ENCODE assay signal across 8 mouse cellular contexts in the genomic region with DNA sequence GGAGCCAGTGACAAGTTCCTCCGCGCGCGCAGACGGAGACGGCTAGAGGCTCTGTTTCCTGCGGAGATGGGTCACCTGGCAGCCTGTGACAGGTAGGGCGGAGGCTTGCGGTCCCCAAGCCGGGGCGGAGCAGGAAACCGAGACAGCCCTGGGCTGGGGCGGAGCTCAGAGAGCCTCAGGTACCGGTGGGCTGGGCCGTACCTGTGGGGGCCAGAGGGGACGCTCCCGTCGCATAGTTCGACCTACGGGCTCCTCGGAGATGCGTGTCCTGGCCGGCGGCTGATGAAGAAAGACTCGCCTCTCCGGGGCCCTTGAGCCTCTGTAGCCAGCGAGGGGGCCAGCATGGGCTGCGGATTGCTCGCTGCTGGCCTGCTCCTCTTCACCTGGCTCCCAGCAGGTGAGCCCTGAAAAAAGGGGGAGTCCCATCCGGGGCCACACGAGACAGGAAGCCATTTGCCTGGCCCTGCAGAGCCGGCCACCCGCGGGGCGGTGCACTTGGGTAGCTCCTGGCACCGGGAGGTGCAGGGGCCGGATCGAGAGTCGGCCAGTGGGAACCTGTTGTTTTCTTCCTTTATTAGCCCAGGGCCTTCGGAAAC. TPM values are rescaled to one million over a fixed set of nuclear protein-coding genes. Genes with fewer than 3 reads are reported as not detected.
A peak's percentile ranks its signal among the peaks of the same experiment; 100 is the strongest.
DNase-seq lines count a peak whose midpoint lies in the region; ATAC-seq and TF ChIP-seq lines count a peak whose summit lies in the region.
"Had no signal": no experiment of that assay in that cellular context is flagged by ENCODE, and none has a peak within 500 bp of the region (broad histone marks: within the 10 kb centered on the region; RNA-seq: fewer than 3 reads in every experiment).

Ildr1 (plus strand) TSS at position 161 of the 596 bp plus-strand sequence.

- peak within 1 kb of the TSS; percentile 70 for H3K4me2 ChIP-seq in forebrain, postnatal 0 days (ENCODE audit: low read depth)
- peak within 1 kb of the TSS; percentile 75 for H3K4me2 ChIP-seq in midbrain, embryonic 11.5 days

- 0 out of 2 replicates have a peak, but pooled peaks have one; percentile 34 for ATAC-seq in forebrain, postnatal 0 days
- ATAC-seq in midbrain, embryonic 11.5 days (ENCODE audit: low FRiP score), result no peak

- WGBS in forebrain, postnatal 0 days, result 3% methylated on average over 40 of the region's 40 CpGs
- 2% methylated on average over 40 of the region's 40 CpGs for WGBS in midbrain, embryonic 11.5 days

- peaks cover 7% of the 10 kb centered on the region; the same call in 1 of the 2 replicates for H3K4me1 ChIP-seq in forebrain, postnatal 0 days (ENCODE audit: insufficient read depth)
- peaks cover 7% of the 10 kb centered on the region for H3K4me1 ChIP-seq in midbrain, embryonic 11.5 days (ENCODE audit: control insufficient read depth, insufficient read depth, low read length)

- H3K27me3 ChIP-seq in forebrain, postnatal 0 days (ENCODE audit: insufficient read depth, low read length), result 0 out of 2 replicates have a peak, but pooled peaks cover 5% of the 10 kb centered on the region
- peaks cover 6% of the 10 kb centered on the region; the same call in 1 of the 2 replicates for H3K27me3 ChIP-seq in midbrain, embryonic 11.5 days (ENCODE audit: control insufficient read depth, insufficient read depth, low read length)

- H3K9ac ChIP-seq in forebrain, postnatal 0 days, result peak within 1 kb of the TSS; percentile 41
- peak within 1 kb of the TSS; percentile 48; the same call in 1 of the 2 replicates for H3K9ac ChIP-seq in midbrain, embryonic 11.5 days (ENCODE audit: low read length)

- H3K36me3 ChIP-seq in forebrain, postnatal 0 days (ENCODE audit: insufficient read depth), result no peaks in the 10 kb centered on the region
- no peaks in the 10 kb centered on the region for H3K36me3 ChIP-seq in midbrain, embryonic 11.5 days (ENCODE audit: control insufficient read depth, insufficient read depth, low read length)

- DNase-seq in B cell, adult 2 months, result peak; percentile 81 to 86
- DNase-seq in CD4-positive, CD25-positive, alpha-beta regulatory T cell, adult 2 months (ENCODE audit: low read depth, low spot score), result peak; percentile 84
- no peak for DNase-seq in forebrain, postnatal 0 days
- DNase-seq in kidney, postnatal 36 days, result peak; percentile 70 to 74
- DNase-seq in midbrain, embryonic 11.5 days (ENCODE audit: low spot score, missing footprints), result peak; percentile 86
- DNase-seq in thymus, postnatal 14 days, result peak; percentile 35
- DNase-seq in gastrocnemius, adult 8-10 months (ENCODE audit: low spot score in 2 of 2), result no peak

- peak within 1 kb of the TSS; percentile 38 for H3K4me3 ChIP-seq in forebrain, postnatal 0 days (ENCODE audit: low read depth, low read length)
- peak within 1 kb of the TSS; percentile 35 for H3K4me3 ChIP-seq in midbrain, embryonic 11.5 days (ENCODE audit: low read depth, low read length)
- H3K4me3 ChIP-seq: erythroblast, embryonic 14.5 days had no signal

- TF ChIP-seq CTCF in forebrain, postnatal 0 days (IDR thresholded peaks at IDR 0.05; ENCODE audit: low read depth), result no peak

- H3K9me3 ChIP-seq in forebrain, postnatal 0 days (ENCODE audit: low read length), result no peaks in the 10 kb centered on the region
- no peaks in the 10 kb centered on the region for H3K9me3 ChIP-seq in midbrain, embryonic 11.5 days (ENCODE audit: control insufficient read depth, low read length)

- H3K27ac ChIP-seq in forebrain, postnatal 0 days (ENCODE audit: low read depth, low read length), result no peak within 1 kb of the TSS
- no peak within 1 kb of the TSS for H3K27ac ChIP-seq in midbrain, embryonic 11.5 days (ENCODE audit: low read depth, low read length)

RNA-seq across cellular contexts. Expression of gene Ildr1, which starts in this region (rescaled TPM):
- 0.31 and 0.76 TPM in 2 replicates for total RNA-seq in forebrain, postnatal 0 days (2014; rRNA removed)
- 0.43 and 1.1 TPM in 2 replicates for polyA plus RNA-seq in forebrain, postnatal 0 days (2015; fragmentation: Nextera tagmentation; extraction: Ambion mirVana)
- polyA plus RNA-seq in midbrain, embryonic 11.5 days (2014; fragmentation: Nextera tagmentation; extraction: Ambion mirVana), result 0.05 TPM in 1 of 2 replicates, not detected in the other
- under 1 TPM in 2 of 4 experiments, not detected in 2; 0.17 to 0.20 TPM for total RNA-seq in gastrocnemius, adult 8-10 months (2022)
- polyA plus RNA-seq: erythroblast, embryonic 14.5 days had no signal

Comparison
In these comparisons a context has a peak if more than half of its experiments do, and no peak if none do; other contexts are left out.
1. Peak in DNase-seq, H3K4me3 ChIP-seq, H3K9ac ChIP-seq and H3K4me2 ChIP-seq in midbrain, embryonic 11.5 days; RNA of the gene not detected or under 1 TPM.
2. DNase-seq: peak in B cell, adult 2 months (2 of 2), CD4-positive, CD25-positive, alpha-beta regulatory T cell, adult 2 months (single experiment), kidney, postnatal 36 days (2 of 2) and thymus, postnatal 14 days (single experiment); none in forebrain, postnatal 0 days (single experiment) and gastrocnemius, adult 8-10 months (0 of 2).